Mouse (Mus musculus) kidney, postnatal 14 days (tissue): ENCODE results near the gene Sdhb.

Experiments used
- DNase-seq: peaks from one replicate; pipeline ENCODE4 v3.0.0; 2022; ENCODE audit warnings: mixed read lengths

Sdhb gene

DNA sequence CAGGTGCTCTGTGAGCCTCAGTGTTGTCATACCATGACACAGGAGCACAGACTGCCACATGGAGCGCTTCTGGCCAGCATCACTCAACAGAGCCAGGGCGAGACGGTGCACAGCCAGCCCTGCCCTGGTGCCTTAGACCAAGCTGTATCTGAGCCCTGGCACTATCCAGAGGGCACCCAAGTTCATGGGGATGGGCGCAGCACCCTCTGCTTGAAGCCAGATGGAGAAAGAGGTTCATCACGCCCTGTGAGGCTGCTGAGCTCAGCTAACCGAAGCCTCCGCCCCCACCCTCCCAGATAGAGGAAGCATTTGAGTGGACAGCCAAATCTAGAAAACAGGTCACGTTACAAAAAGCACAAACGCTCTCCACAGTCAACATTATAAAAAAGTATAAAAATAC is 55.3 kb downstream of the Sdhb start:
- DNase-seq: no peak

DNA sequence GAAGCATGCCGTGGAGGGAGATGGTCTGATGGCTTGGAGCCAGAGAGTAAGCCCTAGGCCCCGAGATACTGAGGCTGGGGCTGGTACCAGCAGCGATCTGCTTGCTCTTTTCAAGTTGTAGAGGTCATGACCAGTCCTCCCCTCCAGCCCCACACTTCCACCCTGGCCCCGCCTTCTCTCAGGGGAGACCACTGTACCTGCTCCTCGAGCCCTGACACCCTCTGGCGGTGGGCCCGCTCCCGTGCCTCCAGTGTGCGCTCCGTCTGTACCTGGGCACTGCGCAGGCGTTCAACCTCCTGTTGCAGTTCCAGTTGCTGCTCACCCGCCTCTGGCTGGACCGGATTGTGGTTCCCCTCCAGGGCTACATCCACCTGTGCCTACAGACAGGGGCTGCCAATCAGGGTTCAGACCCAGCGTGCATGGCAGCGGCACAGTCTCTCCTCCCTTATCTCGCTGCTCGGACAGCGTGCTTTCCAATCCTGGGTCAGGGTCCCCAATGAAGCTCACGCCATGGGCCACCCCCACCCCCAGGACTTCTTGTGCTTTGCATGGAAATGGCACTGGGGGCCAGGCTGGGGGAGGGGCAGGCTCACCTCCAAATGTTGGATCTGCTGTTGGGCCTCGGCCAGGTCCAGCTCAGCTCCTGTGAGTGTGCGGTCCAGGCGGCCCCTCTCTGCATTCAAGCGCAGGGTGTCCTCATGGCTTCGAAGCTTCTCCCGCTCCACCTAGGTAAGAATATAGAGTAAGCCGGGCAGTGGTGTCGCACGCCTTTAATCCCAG is 56.8 kb downstream of the Sdhb start:
- DNase-seq: no peak

DNA sequence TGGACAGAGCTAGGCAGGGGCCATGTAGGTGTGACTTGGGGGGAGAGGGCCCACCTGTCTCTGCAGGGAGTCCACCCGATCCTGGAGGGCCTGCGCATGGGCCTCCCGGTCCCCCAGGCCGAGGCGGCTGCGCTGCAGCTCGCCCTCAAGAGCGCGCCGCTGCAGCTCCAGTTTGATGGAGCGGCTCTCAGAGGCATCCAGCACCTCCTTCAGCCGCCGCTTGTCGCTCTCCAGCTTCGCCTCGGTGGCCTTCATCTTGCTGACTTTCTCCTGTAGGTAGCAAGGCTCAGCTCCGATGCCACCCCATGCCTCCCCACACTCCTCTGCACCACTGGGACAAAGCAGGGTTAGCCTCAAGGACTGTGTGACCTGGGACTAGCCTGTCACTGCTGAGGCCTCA is 59.2 kb downstream of the Sdhb start:
- no peak for DNase-seq

DNA sequence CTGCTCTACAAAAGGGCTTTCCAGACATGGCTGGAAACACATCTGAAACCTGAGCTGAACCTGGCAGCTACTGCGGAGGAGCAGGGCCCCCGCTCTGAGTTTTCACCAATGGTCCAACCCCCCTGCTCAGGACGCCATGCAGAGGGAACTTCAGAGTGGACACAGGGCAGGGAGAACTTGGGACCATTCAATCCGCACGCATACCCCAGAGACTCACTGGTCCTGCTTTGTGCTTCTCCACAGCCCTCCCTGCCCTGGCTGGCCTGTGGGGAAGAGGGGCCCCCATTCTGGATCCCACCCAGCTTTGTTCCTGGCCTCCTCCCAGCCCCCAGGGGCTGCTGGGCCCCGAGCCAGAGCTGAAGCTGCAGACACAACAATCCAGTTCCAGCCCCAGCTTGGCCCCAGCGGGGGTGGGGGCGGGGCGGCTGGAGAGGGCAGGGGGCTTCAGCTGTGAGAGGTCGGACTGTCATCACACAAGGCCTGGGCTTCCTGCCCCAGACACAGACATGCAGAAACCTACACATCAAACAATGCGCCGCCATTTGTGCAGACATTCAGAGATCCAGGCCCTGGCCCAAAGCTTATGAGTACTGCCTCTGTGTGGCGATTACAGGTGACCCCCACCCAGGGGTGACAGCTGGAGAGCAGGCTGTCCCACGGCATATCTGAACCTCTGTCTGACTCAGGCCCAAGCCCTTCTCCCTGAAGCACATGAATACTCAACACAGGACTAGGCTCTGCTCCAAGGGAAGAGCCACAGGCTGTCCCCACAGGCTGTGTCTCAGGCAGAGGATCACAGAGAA is 60.0 kb downstream of the Sdhb start:
- peak; percentile 75 for DNase-seq

DNA sequence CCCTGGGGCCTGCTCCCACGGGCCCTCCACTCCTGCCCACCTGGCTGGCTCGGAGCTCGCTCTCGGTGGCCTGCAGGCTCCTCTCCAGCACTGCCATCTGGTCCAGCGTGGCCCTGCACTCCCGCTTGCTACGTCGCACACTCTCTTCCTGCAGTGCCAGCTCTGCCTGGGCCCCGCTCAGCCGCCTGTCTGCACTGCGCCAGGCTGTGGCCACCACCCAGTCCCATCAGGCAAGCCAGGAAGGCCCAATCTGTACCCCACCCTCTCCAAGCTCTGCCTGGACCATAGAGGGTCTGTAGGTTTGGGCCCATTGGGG is 60.6 kb downstream of the Sdhb start:
- no peak for DNase-seq

DNA sequence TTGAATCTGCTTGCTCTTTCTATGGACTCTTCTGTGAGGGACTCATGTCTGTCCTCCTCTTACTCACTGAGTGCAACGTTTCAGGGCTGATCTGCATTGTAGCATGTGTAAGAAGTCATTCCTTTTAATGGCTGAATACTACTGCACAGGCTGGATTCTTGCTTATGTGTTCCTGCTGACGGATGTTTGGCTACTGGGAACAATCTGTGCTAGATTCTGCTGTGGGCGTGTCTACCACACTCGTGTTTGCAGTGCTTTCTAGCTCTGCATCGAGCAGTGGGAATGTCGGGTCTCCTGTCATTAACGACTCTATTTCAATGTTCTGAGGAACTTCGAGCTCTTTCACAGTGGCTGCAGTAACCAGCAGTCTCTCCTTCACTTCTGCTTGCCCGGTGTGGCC is 63.0 kb downstream of the Sdhb start:
- DNase-seq: no peak

DNA sequence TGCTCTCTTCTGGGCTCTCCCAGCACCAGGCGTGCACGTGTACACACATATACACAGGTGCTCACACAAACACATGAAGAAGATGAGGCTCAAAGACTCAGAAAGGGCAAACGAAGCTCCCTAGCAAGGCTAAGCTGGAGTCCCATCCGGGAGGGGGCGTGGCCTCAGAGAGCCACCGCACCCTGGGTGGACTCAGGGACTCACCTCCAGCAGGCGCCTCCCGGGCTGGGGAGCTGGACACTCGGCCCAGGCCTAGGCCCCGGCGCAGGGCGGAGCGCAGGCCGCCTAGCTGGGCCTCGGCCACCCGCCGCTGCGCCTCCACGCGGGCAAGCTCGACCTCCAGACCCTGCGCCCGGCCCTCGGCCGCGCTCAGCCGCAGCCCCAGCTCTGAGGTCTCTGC is 64.0 kb downstream of the Sdhb start:
- no peak for DNase-seq
